Mouse (Mus musculus) ES-Bruce4 (cell line): ENCODE data around the gene Edf1.

ENCODE experiments used
- CTCF ChIP-seq: IDR thresholded peaks from one replicate; pipeline ENCODE4 v1.8.1; 2011; ENCODE audit warnings: low read depth, low read length
- POLR2A ChIP-seq: IDR thresholded peaks from one replicate; pipeline ENCODE4 v1.8.1; 2011; ENCODE audit warnings: low read length; ENCODE audit not compliant: insufficient read depth

DNA sequence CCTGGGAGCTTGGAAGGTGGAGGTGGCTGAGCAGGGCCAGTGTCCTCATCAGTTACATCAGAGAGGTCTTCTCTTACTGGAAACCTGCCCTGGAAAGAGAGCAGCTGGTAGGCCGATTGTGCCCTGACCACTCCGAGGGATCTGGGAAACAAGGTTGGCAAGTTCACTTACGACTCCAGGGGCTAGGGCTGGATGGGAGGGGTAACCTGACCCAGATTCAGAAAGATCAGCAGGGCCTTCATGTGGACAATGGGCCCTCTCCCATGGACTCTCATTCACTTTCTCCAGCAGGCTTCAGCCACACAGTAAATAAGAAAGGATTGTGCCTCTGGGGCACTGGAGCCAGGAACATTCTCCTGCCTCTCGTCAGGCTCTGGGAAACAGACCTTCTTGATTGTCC, 27.2 kb downstream of the Edf1 start:
- TF ChIP-seq CTCF = no peak
- no peak for TF ChIP-seq POLR2A
